Mouse (Mus musculus) G1E (cell line): ENCODE data around the gene Atg7. TPM values are rescaled to one million over a fixed set of nuclear protein-coding genes. Genes with fewer than 3 reads are reported as not detected.

Experiments
- ATAC-seq: 2 replicates; pipeline ENCODE4 v1.8.0; 2016; ENCODE audit warnings: mild to moderate bottlenecking; ENCODE audit not compliant: insufficient number of reproducible peaks, poor library complexity, low FRiP score, severe bottlenecking; ENCODE audit errors: extremely low read depth
- DNase-seq: peaks from one replicate; pipeline ENCODE4 v3.0.0; 2012; ENCODE audit warnings: low spot score
- H3K27me3 ChIP-seq: 2 replicates; pipeline ENCODE4 v1.6.1; 2012; ENCODE audit warnings: mild to moderate bottlenecking, low read length, inconsistent platforms; ENCODE audit not compliant: insufficient read depth
- H3K36me3 ChIP-seq: replicated peaks from 2 replicates; pipeline ENCODE3; 2012; ENCODE audit warnings: mild to moderate bottlenecking, inconsistent platforms
- H3K4me1 ChIP-seq: 2 replicates; pipeline ENCODE4 v1.6.1; 2012; ENCODE audit warnings: low read depth, low read length, inconsistent platforms, mixed read lengths; ENCODE audit not compliant: insufficient read depth
- H3K4me3 ChIP-seq: 2 replicates; pipeline ENCODE4 v1.5.1; 2012; ENCODE audit warnings: low read depth, mild to moderate bottlenecking, inconsistent platforms, low read length, moderate library complexity, mixed read lengths
- H3K9me3 ChIP-seq: replicated peaks from 2 replicates; pipeline ENCODE4 v1.6.1; 2012; ENCODE audit warnings: inconsistent platforms
- CTCF ChIP-seq: IDR thresholded peaks from 2 replicates; pipeline ENCODE4 v1.5.1; 2012; ENCODE audit warnings: low read depth, low read length, inconsistent platforms, mixed read lengths
- GATA1 ChIP-seq: IDR thresholded peaks from 2 replicates; pipeline ENCODE4 v1.6.1; 2012; ENCODE audit warnings: borderline replicate concordance, low read length, inconsistent platforms, mixed read lengths
- GATA2 ChIP-seq: IDR thresholded peaks from 2 replicates; pipeline ENCODE4 v1.6.1; 2012; ENCODE audit warnings: low read depth, low read length, inconsistent platforms, borderline replicate concordance
- POLR2AphosphoS5 ChIP-seq: IDR thresholded peaks from 2 replicates; pipeline ENCODE4 v1.6.1; 2012; ENCODE audit warnings: low read depth, low read length, inconsistent platforms; ENCODE audit not compliant: insufficient replicate concordance
- TAL1 ChIP-seq: conservative IDR thresholded peaks from 2 replicates; pipeline ENCODE4 v1.6.1; 2012; ENCODE audit warnings: low read depth, low read length, inconsistent platforms, mixed read lengths
- polyA plus RNA-seq: library from polyadenylated mRNA; stranded (reverse); fragments of >175 nt; gene quantifications from 2 replicates; pipeline ENCODE4 v1.2.3, GENCODE M21; 2012
- total RNA-seq, 2 experiments: library from RNA; stranded (forward) in 1 of 2; stranded (reverse) in 1 of 2; fragments of 200-1000 nt in 1 of 2; fragments of >200 nt in 1 of 2; fragmentation: Nextera tagmentation in 1 of 2; gene quantifications; 2 replicates each; pipeline ENCODE4 v1.2.3; 2014 to 2017

The Atg7 gene
- total and polyA plus RNA-seq, 3 experiments: 19.4 to 47.4 (median 37.9) TPM

DNA sequence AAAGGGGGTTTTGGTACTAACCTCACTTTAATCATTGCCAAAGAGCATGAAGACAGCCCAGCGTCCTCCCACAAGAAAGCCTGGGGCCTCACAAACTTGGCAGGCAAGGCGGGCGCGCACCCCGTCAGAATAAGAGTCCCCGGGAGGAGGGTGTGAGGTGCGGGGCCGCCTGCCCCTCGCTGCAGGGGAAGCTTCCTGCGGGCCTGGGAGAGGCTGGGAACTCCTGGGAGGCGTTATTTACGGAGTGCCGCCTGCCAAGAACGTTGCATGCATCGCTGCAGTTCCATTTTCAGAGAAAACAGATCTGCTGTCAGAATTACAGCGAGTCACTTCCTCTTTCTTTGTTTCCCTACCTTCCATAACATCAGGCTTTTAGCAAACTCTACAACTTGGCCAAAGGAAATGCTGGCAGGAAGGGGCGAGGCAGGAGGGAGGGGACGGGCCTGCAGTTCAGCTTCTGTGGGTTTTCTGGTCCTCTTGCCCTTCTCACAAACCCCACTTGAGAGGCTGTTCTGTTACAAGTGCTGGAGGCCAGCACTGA is 232.2 kb downstream of the Atg7 start:
- Histone ChIP-seq H3K4me1 (peaks cover 80% of the 10 kb centered on the region), H3K4me3 (peak overlapping the region; percentile 74), H3K9me3 (no peaks in the 10 kb centered on the region), H3K27me3 (no peaks in the 10 kb centered on the region), H3K36me3 (peaks cover 76% of the 10 kb centered on the region)
- peak; percentile 72 for DNase-seq
- TF ChIP-seq TAL1 (no peak), GATA2 (no peak), GATA1 (no peak), CTCF (no peak), POLR2AphosphoS5 (no peak)
- ATAC-seq: peak; percentile 79

DNA sequence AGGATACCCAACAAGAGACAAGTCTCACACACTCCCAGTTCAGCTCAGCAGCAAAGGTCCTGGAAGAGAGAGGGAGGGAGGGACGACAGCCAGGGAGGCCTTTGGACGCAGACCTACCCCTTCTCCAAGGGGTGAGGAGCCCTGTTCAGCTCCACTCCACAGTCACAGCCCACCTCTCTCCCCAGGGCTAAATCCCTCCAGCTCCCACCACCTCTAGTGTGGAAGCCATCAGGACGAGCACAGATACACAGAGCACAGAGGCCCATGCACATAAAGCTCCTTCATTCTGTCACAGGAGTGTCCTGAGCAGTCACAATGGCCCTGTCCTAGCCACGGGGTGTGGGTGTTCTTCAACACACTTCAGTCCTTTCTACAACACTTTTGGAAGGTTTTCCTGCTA is 233.1 kb downstream of the Atg7 start:
- H3K36me3 ChIP-seq: peaks cover 75% of the 10 kb centered on the region
- DNase-seq: no peak
- H3K4me1 ChIP-seq: peaks cover 85% of the 10 kb centered on the region
- H3K27me3 ChIP-seq: no peaks in the 10 kb centered on the region
- TF ChIP-seq GATA1: no peak
- TF ChIP-seq POLR2AphosphoS5: no peak
- no peak for TF ChIP-seq TAL1
- no peak for TF ChIP-seq CTCF
- no peak for TF ChIP-seq GATA2
- peak overlapping the region; percentile 25; the same call in 1 of the 2 replicates for H3K4me3 ChIP-seq
- ATAC-seq: no peak
- no peaks in the 10 kb centered on the region for H3K9me3 ChIP-seq

DNA sequence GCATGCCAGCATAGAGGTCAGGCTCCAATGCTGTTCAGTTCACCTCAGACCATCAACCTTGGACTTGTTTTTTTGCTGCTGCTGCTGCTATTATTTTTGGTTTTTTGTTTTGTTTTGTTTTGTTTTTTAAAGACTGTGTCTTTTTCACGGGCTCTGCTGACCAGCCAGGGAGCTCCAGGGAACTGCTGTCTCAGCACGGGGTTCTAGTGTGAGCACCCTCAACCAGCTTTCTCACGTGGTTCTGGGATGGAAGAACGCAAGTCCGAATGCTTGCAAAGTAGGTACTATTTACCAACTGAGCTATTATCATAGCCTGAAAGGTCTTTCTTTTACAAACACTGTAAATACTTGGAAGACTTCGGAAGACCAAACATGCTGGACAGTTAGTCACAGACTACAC is 233.6 kb downstream of the Atg7 start:
- no peak for DNase-seq
- TF ChIP-seq GATA1 (no peak), TAL1 (no peak), CTCF (no peak), GATA2 (no peak), POLR2AphosphoS5 (no peak)
- peaks cover 88% of the 10 kb centered on the region for H3K4me1 ChIP-seq
- no peak for ATAC-seq
- peaks cover 72% of the 10 kb centered on the region for H3K36me3 ChIP-seq
- no peaks in the 10 kb centered on the region for H3K9me3 ChIP-seq
- H3K27me3 ChIP-seq: no peaks in the 10 kb centered on the region
- H3K4me3 ChIP-seq: no peak overlapping the region

DNA sequence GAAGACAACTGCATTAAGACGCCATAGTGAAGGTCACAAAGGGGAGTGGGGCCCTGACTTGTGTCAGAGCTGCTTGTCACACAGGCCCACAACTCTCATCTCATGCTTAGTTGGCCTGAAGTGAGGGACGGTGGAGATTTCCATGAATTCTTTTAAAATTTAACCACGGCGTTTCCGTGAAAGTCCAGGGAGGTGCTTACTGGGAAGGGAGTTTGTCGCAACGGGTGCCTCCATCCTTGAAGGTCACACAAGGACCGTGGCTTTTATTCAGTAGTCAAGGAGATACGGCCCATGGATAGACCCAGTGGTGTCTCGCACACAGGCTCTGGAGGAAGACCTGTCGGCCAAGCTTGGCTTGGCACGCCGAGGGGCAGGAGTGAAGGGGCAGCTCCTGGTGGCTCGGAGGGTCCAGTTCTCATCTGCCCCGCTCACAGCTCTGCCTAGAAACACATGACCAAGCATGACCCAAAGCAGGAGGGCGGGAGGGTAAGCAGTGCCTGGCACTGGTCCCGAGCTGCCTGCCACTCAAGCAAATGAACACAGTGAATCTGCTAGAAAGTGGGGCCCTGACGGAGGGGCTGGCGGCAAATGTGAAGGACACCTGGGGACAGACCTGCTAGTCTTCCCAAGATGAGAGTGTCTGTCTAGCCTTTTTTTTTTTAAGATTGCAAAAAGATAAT is 236.1 kb downstream of the Atg7 start:
- no peak for ATAC-seq
- no peak for DNase-seq
- Histone ChIP-seq H3K4me3 (no peak overlapping the region), H3K36me3 (peaks cover 78% of the 10 kb centered on the region), H3K4me1 (peaks cover 89% of the 10 kb centered on the region), H3K9me3 (no peaks in the 10 kb centered on the region), H3K27me3 (no peaks in the 10 kb centered on the region)
- TF ChIP-seq CTCF (no peak), GATA1 (no peak), POLR2AphosphoS5 (no peak), TAL1 (no peak), GATA2 (no peak)

DNA sequence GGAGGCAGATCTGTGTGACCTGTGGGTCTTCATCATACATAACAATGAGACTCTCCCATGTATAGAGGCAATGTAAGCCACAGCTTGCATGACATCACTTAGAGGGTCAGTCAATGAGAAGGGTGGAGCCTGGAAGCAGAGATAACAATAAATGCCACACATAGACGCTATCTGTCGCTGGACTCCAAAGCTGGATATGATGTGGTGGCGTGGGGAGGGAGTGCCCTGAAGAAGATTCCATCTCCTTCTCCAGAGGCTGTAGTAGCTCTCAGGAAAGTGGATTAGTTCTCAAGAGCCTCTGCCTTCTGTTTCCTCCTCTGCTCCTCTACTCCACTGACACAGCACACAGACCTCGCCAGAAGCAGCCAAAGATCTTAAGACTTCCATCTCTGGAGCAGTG is 237.9 kb downstream of the Atg7 start:
- Histone ChIP-seq H3K4me1 (peaks cover 72% of the 10 kb centered on the region), H3K9me3 (no peaks in the 10 kb centered on the region), H3K27me3 (no peaks in the 10 kb centered on the region), H3K4me3 (no peak overlapping the region), H3K36me3 (peaks cover 93% of the 10 kb centered on the region)
- TF ChIP-seq GATA1 (no peak), GATA2 (no peak), POLR2AphosphoS5 (no peak), TAL1 (no peak), CTCF (no peak)
- peak; percentile 42; the same call in 1 of the 2 replicates for ATAC-seq
- no peak for DNase-seq

DNA sequence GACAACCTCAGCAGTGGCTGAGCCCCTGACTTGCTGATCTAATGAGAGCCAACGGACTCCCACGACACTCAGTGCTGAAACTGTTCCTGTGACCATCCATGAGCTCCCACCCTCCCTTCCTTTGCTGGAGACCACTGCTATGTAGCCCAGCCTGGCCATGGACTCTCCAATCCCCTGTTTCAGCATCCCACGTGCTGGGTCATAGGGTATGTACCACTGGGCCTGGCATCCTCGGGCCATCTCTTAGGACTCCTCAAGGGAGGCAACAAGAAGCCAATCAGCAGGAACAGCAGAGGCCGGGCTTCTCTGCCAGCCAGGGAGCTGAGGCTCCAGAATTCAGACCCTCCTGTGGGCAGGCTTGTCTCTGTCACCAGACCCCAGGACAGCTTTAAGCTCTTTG is 239.3 kb downstream of the Atg7 start:
- Histone ChIP-seq H3K9me3 (0 out of 2 replicates have a peak, but pooled peaks cover 3% of the 10 kb centered on the region), H3K4me3 (no peak overlapping the region), H3K4me1 (peaks cover 68% of the 10 kb centered on the region), H3K27me3 (no peaks in the 10 kb centered on the region), H3K36me3 (peaks cover 94% of the 10 kb centered on the region)
- DNase-seq: no peak
- ATAC-seq: no peak
- TF ChIP-seq POLR2AphosphoS5 (no peak), GATA2 (no peak), GATA1 (no peak), TAL1 (no peak), CTCF (no peak)
